Mouse (Mus musculus): Measurements from ENCODE around the gene Gpalpp1. TPM values are rescaled to one million over a fixed set of nuclear protein-coding genes. Genes with fewer than 3 reads are reported as not detected.

The Gpalpp1 gene
- polyA plus RNA-seq, 1 experiment, result 4.2 TPM

- H3K27me3 ChIP-seq (ENCODE audit: control insufficient read depth, insufficient read depth, insufficient read length), result no peaks in the 10 kb centered on the region
- H3K79me2 ChIP-seq (ENCODE audit: control insufficient read depth, insufficient read depth), result no peaks in the 10 kb centered on the region
- no peaks in the 10 kb centered on the region for H3K36me3 ChIP-seq (ENCODE audit: control insufficient read depth, insufficient read depth)
- H3K4me3 ChIP-seq, result no peak overlapping the region
- H3K4me2 ChIP-seq (ENCODE audit: low read depth), result no peak overlapping the region
- no peak overlapping the region for H3ac ChIP-seq (ENCODE audit: control insufficient read depth, insufficient read length)
- TF ChIP-seq MYOG (IDR thresholded peaks at IDR 0.05; ENCODE audit: control insufficient read depth in 1 of 3, insufficient read depth in 1 of 3, insufficient read length in 2 of 3, low read depth in 2 of 3) (no peak), POLR2A (IDR thresholded peaks at IDR 0.05; ENCODE audit: insufficient read length, low read depth) (no peak), USF1 (IDR thresholded peaks at IDR 0.05; ENCODE audit: low read depth) (no peak), CEBPB (IDR thresholded peaks at IDR 0.05; ENCODE audit: insufficient read depth, poor library complexity, severe bottlenecking) (no peak), E2F4 (IDR thresholded peaks at IDR 0.05; ENCODE audit: insufficient read depth) (no peak), MYOD1 (IDR thresholded peaks at IDR 0.05; ENCODE audit: control insufficient read depth in 1 of 3, insufficient read length in 2 of 3, low read depth in 2 of 3) (no peak), TCF3 (IDR thresholded peaks at IDR 0.05; ENCODE audit: insufficient read length, low read depth) (no peak), SRF (IDR thresholded peaks at IDR 0.05; ENCODE audit: control insufficient read depth, insufficient read length, low read depth) (no peak), MAX (IDR thresholded peaks at IDR 0.05; ENCODE audit: low read depth) (no peak), REST (IDR thresholded peaks at IDR 0.05; ENCODE audit: insufficient read depth, insufficient read length) (no peak), POLR2AphosphoS2 (IDR thresholded peaks at IDR 0.05; ENCODE audit: insufficient read length, low read depth) (no peak), TCF12 (IDR thresholded peaks at IDR 0.05; ENCODE audit: insufficient read depth, poor library complexity, severe bottlenecking) (no peak)
Measured at GRCm38 (mm10) chr14:76084188-76084587, 26.4 kb downstream of the Gpalpp1 start.

- Histone ChIP-seq H3K36me3 (ENCODE audit: control insufficient read depth, insufficient read depth) (no peaks in the 10 kb centered on the region), H3ac (ENCODE audit: control insufficient read depth, insufficient read length) (no peak overlapping the region), H3K79me2 (ENCODE audit: control insufficient read depth, insufficient read depth) (no peaks in the 10 kb centered on the region), H3K4me3 (no peak overlapping the region), H3K27me3 (ENCODE audit: control insufficient read depth, insufficient read depth, insufficient read length) (peaks cover 8% of the 10 kb centered on the region), H3K4me2 (ENCODE audit: low read depth) (no peak overlapping the region)
- no peak for TF ChIP-seq REST (IDR thresholded peaks at IDR 0.05; ENCODE audit: insufficient read depth, insufficient read length)
- no peak for TF ChIP-seq MYOD1 (IDR thresholded peaks at IDR 0.05; ENCODE audit: control insufficient read depth in 1 of 3, insufficient read length in 2 of 3, low read depth in 2 of 3)
- TF ChIP-seq SRF (IDR thresholded peaks at IDR 0.05; ENCODE audit: control insufficient read depth, insufficient read length, low read depth), result no peak
- no peak for TF ChIP-seq USF1 (IDR thresholded peaks at IDR 0.05; ENCODE audit: low read depth)
- TF ChIP-seq MAX (IDR thresholded peaks at IDR 0.05; ENCODE audit: low read depth), result no peak
- no peak for TF ChIP-seq POLR2A (IDR thresholded peaks at IDR 0.05; ENCODE audit: insufficient read length, low read depth)
- TF ChIP-seq E2F4 (IDR thresholded peaks at IDR 0.05; ENCODE audit: insufficient read depth), result no peak
- TF ChIP-seq TCF3 (IDR thresholded peaks at IDR 0.05; ENCODE audit: insufficient read length, low read depth), result no peak
- no peak for TF ChIP-seq POLR2AphosphoS2 (IDR thresholded peaks at IDR 0.05; ENCODE audit: insufficient read length, low read depth)
- no peak for TF ChIP-seq MYOG (IDR thresholded peaks at IDR 0.05; ENCODE audit: control insufficient read depth in 1 of 3, insufficient read depth in 1 of 3, insufficient read length in 2 of 3, low read depth in 2 of 3)
- TF ChIP-seq TCF12 (IDR thresholded peaks at IDR 0.05; ENCODE audit: insufficient read depth, poor library complexity, severe bottlenecking), result no peak
- TF ChIP-seq CEBPB (IDR thresholded peaks at IDR 0.05; ENCODE audit: insufficient read depth, poor library complexity, severe bottlenecking), result no peak
Measured at GRCm38 (mm10) chr14:76082086-76082636, 28.4 kb downstream of the Gpalpp1 start.

GRCm38 (mm10) chr14:76081451-76081850 is 29.1 kb downstream of the Gpalpp1 start:
- Histone ChIP-seq H3K79me2 (ENCODE audit: control insufficient read depth, insufficient read depth) (no peaks in the 10 kb centered on the region), H3K27me3 (ENCODE audit: control insufficient read depth, insufficient read depth, insufficient read length) (peaks cover 8% of the 10 kb centered on the region), H3ac (ENCODE audit: control insufficient read depth, insufficient read length) (no peak overlapping the region), H3K4me3 (no peak overlapping the region), H3K36me3 (ENCODE audit: control insufficient read depth, insufficient read depth) (no peaks in the 10 kb centered on the region), H3K4me2 (ENCODE audit: low read depth) (no peak overlapping the region)
- TF ChIP-seq CEBPB (IDR thresholded peaks at IDR 0.05; ENCODE audit: insufficient read depth, poor library complexity, severe bottlenecking) (no peak), SRF (IDR thresholded peaks at IDR 0.05; ENCODE audit: control insufficient read depth, insufficient read length, low read depth) (no peak), TCF12 (IDR thresholded peaks at IDR 0.05; ENCODE audit: insufficient read depth, poor library complexity, severe bottlenecking) (no peak), E2F4 (IDR thresholded peaks at IDR 0.05; ENCODE audit: insufficient read depth) (no peak)

GRCm38 (mm10) chr14:76077088-76077491 is 33.5 kb downstream of the Gpalpp1 start:
- Histone ChIP-seq H3K4me2 (ENCODE audit: low read depth) (no peak overlapping the region), H3K36me3 (ENCODE audit: control insufficient read depth, insufficient read depth) (no peaks in the 10 kb centered on the region), H3K27me3 (ENCODE audit: control insufficient read depth, insufficient read depth, insufficient read length) (peaks cover 8% of the 10 kb centered on the region), H3K79me2 (ENCODE audit: control insufficient read depth, insufficient read depth) (no peaks in the 10 kb centered on the region), H3ac (ENCODE audit: control insufficient read depth, insufficient read length) (no peak overlapping the region), H3K4me3 (no peak overlapping the region)
- TF ChIP-seq MYOD1 (IDR thresholded peaks at IDR 0.05; ENCODE audit: control insufficient read depth in 1 of 3, insufficient read length in 2 of 3, low read depth in 2 of 3) (no peak), SRF (IDR thresholded peaks at IDR 0.05; ENCODE audit: control insufficient read depth, insufficient read length, low read depth) (no peak), POLR2AphosphoS2 (IDR thresholded peaks at IDR 0.05; ENCODE audit: insufficient read length, low read depth) (no peak), POLR2A (IDR thresholded peaks at IDR 0.05; ENCODE audit: insufficient read length, low read depth) (no peak), MAX (IDR thresholded peaks at IDR 0.05; ENCODE audit: low read depth) (no peak), E2F4 (IDR thresholded peaks at IDR 0.05; ENCODE audit: insufficient read depth) (no peak), REST (IDR thresholded peaks at IDR 0.05; ENCODE audit: insufficient read depth, insufficient read length) (no peak), CEBPB (IDR thresholded peaks at IDR 0.05; ENCODE audit: insufficient read depth, poor library complexity, severe bottlenecking) (no peak), TCF3 (IDR thresholded peaks at IDR 0.05; ENCODE audit: insufficient read length, low read depth) (no peak), USF1 (IDR thresholded peaks at IDR 0.05; ENCODE audit: low read depth) (no peak), MYOG (IDR thresholded peaks at IDR 0.05; ENCODE audit: control insufficient read depth in 1 of 3, insufficient read depth in 1 of 3, insufficient read length in 2 of 3, low read depth in 2 of 3) (no peak), TCF12 (IDR thresholded peaks at IDR 0.05; ENCODE audit: insufficient read depth, poor library complexity, severe bottlenecking) (no peak)

Data from myocyte (in vitro differentiated cells).